Mouse (Mus musculus): ENCODE measurements around the gene Mettl14. TPM values are rescaled to one million over a fixed set of nuclear protein-coding genes. Genes with fewer than 3 reads are reported as not detected.
A peak's percentile ranks its signal among the peaks of the same experiment; 100 is the strongest.
"Not testable (repeated sequence)": the region's sequence is repeated elsewhere in the genome, so short reads cannot be mapped to it uniquely, and the experiment has no call there.

The Mettl14 gene
- total RNA-seq, 2 experiments from 2014 or later = 3.1 to 6.9 TPM

DNA sequence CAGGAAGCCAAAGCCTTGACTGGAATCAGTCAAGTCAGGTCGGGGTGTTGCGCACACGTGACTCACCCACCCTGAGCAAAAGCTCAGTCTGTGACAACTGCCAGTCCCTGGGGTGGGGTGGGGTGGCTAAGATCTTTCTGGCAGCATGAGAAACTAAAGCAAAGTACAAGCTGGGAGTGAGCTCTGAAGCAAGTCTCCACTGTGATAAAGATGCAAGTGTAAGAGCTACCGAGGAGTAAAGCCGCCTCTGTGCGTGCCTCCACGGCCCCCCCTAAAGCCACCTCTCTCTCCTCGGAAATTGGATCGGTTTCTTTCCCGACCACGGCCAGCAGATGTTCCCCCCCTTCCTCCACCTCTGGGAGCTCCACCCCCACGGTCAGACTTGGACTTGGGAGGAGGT is 16.7 kb downstream of the Mettl14 start:
- no peak for ATAC-seq (replicated peaks; ENCODE audit: low FRiP score, poor library complexity, severe bottlenecking)

DNA sequence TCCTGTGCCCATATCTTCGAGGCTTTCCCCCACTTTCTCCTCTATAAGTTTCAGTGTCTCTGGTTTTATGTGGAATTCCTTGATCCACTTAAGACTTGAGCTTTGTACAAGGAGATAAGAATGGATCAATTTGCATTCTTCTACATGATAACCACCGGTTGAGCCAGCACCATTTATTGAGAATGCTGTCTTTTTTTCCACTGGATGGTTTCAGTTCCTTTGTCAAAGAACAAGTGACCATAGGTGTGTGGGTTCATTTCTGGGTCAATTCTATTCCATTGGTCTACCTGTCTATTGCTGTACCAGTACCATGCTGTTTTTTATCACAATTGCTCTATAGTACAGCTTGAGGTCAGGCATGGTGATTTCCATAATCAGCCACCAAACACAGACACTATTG is 19.1 kb downstream of the Mettl14 start:
- not testable (repeated sequence) for ATAC-seq (replicated peaks; ENCODE audit: low FRiP score, poor library complexity, severe bottlenecking)

DNA sequence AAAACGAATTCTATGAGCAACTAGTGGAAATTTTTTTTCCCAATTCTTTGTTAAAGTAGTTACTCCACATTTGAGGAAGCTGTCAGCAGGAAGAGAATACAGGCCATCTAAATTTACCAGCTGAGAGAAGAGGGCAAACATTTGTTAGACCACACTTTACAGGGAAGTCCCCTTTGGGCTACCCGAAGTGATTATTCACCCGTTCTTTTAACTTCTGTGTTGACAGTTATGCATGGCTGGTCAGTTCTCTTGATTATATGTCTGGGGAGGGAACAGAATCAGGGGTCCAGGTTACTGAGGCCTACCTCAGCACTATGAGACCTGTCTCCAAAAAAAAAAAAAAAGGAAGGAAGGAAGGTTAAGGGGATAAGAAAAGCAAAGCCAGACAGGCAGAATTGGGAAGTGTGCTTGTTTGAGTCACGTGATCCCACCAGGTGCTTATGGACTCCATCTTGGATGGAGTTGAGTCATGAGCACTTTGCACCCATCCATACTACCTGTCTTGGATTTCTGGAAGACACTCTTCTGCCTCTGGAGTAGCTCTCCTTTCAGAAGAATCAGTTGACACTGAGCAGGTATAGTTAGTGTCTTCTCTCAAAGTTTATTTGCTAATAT is 29.4 kb downstream of the Mettl14 start:
- ATAC-seq (replicated peaks; ENCODE audit: low FRiP score, poor library complexity, severe bottlenecking) = no peak

DNA sequence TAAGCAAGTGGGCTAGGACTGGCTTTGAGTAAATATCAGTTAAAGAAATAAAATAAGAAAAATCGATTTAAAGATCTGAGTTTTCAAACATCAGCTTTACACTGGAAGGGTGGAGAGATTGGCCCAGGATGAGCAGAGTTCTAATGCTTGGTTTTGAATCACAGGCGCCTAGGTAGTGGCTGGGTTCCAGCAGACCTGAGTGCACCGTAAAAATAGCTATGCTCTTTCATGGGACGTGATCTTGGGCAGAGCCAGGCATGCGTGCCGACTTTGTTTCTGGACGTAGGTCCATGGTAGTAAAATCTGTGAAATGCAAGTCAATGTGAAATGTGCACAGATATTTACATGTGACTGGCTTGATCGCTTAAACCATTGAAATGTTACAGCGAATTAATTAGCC is 31.5 kb downstream of the Mettl14 start:
- no peak for ATAC-seq (replicated peaks; ENCODE audit: low FRiP score, poor library complexity, severe bottlenecking)

DNA sequence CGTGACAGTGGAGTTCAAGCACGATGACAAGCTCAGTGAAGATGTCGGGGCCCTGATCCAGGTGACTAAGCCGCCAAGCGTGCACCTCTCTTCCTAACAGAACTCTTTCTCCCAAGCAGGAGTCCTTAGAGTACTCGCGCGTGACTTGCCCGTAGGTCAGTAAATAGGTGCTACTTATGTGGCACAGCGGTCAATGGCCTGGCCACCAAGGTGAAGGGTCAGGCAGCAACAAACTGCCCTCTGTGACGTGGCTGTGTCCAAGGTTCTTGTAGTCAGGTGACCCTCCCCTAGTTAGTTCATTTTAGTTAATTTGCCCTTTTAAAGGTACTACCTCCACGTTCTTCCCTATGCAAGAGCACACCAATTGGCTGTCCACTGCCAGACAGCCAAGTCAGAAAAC is 32.2 kb downstream of the Mettl14 start:
- ATAC-seq (replicated peaks; ENCODE audit: low FRiP score, poor library complexity, severe bottlenecking) = no peak

DNA sequence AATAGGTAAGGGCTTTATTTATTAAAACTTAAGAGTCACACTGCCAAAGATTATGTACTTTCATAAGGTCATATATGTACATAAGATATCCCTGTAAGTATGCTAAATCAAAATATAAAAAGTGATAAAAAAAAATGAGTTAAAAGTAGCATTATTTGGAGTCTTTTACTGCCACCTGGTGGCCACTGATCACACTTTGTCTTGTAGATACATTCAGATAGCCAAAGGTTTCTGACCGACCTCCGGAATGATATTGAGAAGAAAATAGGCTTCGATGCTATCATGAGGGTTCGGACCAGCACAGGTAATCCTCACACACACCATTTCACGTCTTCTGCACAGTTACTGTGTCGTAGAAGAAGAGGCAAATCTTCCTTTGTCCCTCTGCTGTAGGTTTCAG is 32.7 kb downstream of the Mettl14 start:
- no peak for ATAC-seq (replicated peaks; ENCODE audit: low FRiP score, poor library complexity, severe bottlenecking)

DNA sequence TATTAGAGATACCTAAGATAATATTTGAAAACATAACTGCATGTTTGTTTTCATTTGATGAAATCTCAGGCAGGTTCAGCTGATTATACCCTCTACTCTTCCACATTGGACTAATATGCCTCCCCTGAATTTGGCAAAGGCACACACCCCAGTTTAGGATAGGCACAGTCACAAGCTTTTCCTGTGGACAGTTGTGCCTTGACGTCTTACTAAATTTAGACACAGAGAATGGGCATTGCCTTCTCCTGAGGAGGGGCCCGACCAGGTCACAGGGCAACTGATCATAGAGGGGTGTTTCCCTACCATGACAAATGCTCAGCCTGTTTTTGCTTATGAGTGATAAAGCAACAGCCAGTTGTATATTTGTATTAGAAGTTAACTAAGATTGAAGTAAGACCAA is 34.4 kb downstream of the Mettl14 start:
- no peak for ATAC-seq (replicated peaks; ENCODE audit: low FRiP score, poor library complexity, severe bottlenecking)

DNA sequence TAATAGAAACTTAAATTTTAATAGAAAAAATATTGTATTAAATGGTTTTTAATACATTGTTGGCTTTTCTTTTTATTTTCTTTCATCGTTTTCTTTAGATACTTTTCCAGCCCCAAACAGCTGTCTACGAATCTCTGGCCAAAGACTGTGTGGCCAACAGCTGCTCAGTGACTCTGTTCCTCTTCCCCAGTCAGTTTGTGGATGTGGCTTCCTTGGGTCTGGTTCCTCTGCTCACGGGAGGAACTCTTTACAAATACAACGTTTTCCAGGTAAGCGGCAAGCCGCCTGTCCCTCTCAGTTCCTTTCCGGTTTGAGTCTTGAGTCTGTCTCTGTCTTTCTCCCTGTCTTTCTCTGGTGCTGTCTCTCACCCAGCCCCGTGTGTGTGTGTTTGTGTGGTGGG is 35.3 kb downstream of the Mettl14 start:
- ATAC-seq (replicated peaks; ENCODE audit: low FRiP score, poor library complexity, severe bottlenecking) = no peak

DNA sequence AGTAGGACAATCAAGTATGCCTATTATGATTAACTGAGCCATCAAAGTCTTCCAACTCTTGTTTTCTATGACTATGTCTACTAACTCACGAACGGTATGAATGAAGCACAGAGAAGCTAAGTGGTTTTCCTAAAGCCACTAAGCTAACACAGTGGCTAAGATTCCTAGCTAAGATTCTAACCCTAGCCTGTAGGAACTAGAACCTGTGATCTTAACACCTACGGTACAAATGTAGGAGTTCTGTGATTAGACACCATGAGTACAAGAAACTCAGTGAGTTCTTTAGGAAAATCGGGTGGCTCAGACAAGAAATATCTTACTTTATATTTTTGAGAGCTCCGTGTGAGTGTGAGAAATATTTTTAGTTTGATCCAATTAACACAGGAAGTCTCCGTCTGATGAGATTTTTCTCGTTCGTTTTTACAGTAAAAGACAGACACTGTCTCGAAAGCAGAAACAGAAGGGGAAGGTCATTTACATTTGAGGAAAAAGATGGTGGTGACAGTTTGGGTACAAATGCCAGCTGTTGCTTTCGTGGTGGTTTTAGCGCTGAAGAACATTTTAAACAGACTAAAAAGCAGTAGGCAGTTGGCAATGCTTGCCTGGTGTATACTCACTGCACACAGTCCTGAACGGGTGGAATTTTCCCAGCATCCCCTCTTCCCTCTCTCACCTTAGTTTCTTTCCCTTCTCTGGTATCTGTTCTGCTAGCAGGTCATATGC is 37.7 kb downstream of the Mettl14 start:
- ATAC-seq (replicated peaks; ENCODE audit: low FRiP score, poor library complexity, severe bottlenecking) = no peak

DNA sequence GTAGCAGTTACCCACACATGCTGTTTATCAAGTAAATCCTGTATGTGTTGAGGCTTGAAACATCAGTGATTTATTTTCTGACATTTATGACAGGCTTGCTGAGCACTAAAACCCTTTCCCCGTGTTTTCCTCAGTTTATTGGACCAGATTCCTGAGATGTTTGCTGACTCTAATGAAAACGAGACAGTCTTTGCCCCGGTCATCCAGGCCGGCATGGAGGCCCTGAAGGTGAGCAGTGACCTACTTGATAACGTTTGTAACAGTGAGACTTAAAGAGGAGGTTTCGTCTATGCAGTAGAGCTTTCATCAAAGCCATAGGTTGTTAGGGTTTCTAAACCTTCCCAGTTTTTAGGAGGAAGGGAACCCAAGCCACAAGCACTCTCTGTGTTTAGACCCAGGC is 42.2 kb downstream of the Mettl14 start:
- no peak for ATAC-seq (replicated peaks; ENCODE audit: low FRiP score, poor library complexity, severe bottlenecking)

DNA sequence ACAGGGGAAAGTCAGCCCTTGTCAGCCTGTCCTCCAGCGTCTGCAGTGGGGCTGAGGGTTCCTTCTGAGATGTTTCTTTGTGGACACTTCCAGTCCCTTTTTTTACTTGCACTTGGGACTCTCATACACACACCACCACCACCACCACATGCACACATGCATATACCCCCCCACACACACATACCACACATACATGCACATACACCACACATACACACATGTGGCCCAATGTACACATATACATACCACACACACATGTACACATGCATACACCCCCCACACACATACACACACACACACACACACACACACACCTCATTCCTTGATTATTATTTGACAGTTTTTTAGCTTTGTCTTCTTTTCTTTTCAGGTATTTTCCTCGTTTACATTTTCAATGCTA is 44.9 kb downstream of the Mettl14 start:
- ATAC-seq (replicated peaks; ENCODE audit: low FRiP score, poor library complexity, severe bottlenecking) = no peak

DNA sequence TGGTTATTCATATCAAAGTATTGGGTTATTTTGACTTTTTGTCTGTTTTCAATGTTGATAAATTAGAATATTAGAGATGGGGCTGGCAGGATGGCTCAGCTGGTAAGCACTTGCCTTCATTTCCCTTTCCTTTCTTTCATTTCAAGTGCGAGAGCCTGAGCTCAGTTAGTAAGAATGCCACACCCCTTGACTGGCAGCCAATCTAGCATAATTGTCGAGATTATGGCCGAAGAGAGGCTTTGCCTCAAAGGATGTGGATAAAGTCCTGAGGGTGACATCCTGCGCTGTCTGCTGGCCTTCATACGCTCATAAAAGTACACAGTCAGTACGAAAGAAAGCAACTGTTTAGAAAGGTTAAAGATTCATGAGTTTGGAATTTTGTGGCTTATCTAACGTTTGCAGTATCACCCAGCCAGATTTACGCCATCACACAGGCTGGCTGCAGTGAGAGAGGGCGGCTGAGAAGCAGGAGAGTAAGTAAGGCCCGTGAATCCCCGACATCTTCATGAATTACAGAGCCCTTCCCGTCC is 47.2 kb downstream of the Mettl14 start:
- no peak for ATAC-seq (replicated peaks; ENCODE audit: low FRiP score, poor library complexity, severe bottlenecking)

DNA sequence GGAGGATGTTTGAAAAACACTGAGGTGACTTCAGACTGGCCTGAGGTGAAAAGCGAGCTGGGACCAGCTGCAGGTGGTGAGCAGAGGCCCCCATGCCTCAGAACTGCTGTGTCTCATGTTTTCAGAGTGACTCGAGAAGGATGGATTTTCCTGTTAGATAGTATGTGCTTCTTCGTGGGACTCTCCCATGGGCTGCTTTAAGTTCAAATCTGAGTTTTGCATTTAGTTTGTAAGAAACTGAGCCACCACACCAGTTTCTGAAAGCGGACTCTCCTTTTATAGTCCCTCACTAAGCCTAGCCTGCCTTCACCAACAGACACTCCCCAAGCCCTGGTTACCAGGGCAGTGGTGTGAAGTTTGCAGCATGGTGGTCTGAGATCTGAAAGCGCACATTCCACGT is 48.1 kb downstream of the Mettl14 start:
- ATAC-seq (replicated peaks; ENCODE audit: low FRiP score, poor library complexity, severe bottlenecking) = no peak

DNA sequence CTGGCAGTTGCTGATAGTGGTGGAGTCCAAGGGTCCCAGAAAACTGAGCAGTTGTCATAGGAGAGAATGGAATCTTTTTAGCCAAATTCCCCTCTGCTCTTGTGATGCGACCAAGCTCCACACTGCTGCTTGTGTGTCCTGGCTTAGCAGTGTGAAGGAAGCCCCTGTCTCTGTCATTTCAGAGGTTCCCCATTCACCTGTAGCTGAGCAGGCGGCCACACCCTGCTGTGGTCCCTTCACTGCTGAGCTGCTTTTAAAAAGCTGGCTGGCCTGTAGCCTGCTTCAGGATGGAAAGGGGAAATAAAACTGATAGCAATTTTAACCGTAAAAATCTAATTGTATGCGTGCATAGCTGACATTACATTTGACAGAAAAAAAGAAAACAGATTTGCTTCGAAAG is 49.0 kb downstream of the Mettl14 start:
- no peak for ATAC-seq (replicated peaks; ENCODE audit: low FRiP score, poor library complexity, severe bottlenecking)

DNA sequence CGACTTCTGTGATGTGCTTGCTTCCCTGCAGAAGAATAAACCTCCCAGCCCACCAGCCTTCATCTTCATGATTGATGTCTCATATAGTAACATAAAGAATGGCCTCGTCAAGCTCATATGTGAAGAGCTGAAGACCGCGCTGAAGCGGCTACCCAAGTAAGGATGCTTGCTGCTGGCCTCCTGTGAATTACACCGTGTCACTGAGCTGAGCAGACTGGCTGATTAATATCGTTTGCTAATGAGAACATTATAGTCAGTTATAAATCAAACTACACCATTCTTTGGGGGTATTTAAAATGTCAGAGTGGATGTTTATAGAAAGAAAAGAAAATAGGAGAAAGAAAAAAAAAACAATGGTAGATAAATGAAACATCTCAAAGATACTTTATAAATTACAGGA is 49.5 kb downstream of the Mettl14 start:
- ATAC-seq (replicated peaks; ENCODE audit: low FRiP score, poor library complexity, severe bottlenecking) = no peak

DNA sequence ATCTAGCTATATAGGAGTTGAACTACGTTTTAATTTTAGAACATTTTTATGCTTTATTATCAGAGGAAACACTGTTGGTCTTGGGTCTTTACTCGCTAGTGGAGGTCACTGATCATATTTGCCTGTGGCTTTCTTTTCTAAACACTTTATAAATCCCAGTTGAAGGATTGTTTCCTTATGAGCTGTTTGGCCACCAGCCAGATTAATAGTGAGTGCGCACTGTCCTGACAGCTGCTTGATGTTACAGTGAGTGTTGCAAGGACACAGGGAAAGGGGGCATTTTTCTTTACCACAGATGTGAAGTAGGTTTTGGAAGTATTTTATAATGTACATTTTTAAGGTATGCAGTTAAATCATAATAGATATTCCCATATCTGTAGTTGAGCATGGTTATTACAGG is 50.4 kb downstream of the Mettl14 start:
- no peak for ATAC-seq (replicated peaks; ENCODE audit: low FRiP score, poor library complexity, severe bottlenecking)

DNA sequence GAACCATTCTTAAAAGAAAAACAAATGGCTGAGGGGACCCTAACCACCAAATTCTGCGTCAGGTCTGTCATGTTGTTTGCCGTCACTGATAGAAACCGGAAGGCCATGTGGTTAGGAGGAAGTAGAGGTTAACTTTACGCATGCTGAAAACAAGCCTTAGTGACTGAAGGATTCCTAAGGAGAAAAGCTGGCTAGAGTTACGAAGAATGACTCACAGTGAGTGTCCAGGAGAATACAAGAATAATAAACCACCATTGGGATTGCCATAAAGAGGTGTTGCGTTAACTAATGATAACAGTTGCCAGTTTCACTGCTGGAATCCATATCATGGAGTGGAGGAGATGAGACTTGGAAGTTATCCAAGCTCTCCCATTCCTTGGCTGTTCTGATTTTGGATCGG is 51.0 kb downstream of the Mettl14 start:
- no peak for ATAC-seq (replicated peaks; ENCODE audit: low FRiP score, poor library complexity, severe bottlenecking)

DNA sequence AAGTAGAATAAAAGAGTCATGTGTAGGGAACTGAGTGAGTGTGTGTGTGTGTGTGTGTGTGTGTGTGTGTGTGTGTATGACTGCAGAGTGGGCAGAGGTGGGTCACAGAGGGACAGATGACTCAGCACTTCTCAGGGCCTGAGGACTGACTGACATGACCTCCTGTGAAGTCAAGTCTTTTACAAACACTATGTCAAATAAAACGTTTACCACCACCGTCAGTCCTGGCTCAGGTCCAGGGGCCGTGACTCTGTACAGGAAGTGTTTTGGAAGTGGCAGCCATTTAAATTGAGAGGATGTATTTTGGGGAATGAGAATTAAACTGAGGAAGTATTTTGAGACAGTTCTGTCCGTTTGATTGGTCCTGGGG is 52.9 kb downstream of the Mettl14 start:
- ATAC-seq (replicated peaks; ENCODE audit: low FRiP score, poor library complexity, severe bottlenecking) = peak; percentile 39

DNA sequence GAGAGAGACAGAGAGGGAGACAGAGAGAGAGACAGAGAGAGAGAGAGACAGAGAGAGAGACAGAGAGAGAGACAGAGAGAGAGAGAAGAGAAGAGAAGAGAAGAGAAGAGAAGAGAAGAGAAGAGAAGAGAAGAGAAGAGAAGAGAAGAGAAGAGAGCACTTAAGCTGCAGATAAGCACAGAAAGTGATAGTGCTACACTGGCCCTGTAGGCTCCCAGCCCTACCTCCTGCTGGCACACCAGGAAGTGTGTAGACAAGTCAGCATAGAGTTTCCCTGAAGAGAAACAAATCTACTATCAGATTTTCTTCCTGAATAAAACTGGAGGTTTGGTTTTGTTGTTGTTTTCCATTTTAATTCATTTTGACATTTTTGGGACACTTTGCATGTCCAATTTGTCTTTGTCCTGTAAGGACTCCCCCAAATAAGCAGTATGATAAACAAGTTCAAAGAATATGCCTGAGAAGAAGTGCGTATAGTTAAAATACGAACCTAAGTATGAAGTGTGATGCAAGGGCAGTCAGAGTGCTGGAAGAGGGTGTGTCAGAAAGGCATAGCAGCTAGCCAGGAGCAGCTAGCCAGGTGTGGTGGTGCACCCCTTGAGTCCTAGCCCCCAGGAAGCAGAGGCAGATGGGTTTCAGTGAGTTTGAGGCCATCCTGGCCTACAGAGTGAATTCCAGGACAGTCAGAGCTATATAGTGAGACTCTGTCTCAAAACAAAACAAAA is 53.4 kb downstream of the Mettl14 start:
- ATAC-seq (replicated peaks; ENCODE audit: low FRiP score, poor library complexity, severe bottlenecking) = no peak

DNA sequence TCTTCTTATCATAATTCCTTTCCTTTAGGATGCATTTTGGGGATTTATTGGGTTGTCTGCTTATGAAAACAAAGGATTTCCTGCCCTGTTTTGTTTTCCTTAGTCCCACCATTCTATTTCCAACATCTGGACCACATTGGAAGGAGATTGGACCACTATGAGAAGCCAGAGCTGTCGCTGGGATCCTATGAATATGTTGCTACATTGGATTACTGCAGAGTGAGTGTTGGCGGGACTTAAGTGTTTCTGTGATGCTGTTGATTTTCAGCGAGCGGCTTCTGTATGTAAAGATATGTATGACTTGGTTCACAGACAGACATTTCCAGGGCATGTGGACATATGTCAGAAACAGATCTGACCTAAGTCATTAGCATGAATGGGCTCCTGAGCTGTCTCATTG is 55.7 kb downstream of the Mettl14 start:
- ATAC-seq (replicated peaks; ENCODE audit: low FRiP score, poor library complexity, severe bottlenecking) = no peak

DNA sequence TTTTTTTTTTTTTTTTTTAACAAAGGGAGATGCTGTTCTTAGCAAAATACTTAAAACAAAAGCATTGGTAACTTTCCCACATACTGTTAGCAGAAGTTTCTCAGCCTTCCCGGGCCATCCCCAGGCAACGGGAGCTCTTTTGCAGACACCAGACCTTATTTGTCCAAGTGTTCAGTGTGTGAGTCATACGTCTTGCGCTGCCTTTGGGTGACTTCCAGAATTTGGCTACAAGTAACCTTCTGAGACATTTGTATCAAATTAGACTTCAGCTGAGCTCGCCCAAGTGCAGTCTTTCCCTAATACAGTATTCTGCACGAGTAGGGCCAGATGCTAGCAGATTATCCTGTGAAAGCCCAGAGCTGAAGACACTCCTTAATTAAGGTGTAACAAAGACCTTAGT is 56.7 kb downstream of the Mettl14 start:
- ATAC-seq (replicated peaks; ENCODE audit: low FRiP score, poor library complexity, severe bottlenecking) = no peak
